Mouse (Mus musculus): ENCODE measurements around the gene Mctp2.

GRCm38 (mm10) chr7:72314395-72315060 lies 8.1 kb upstream of the Mctp2 start:
- no peak for TF ChIP-seq POLR2A (IDR thresholded peaks at IDR 0.05; ENCODE audit: low read depth, low read length)
- TF ChIP-seq CTCF (IDR thresholded peaks at IDR 0.05; ENCODE audit: borderline replicate concordance, insufficient read depth, low read length) = no peak
